Mouse (Mus musculus): ENCODE results near the gene Acox1. TPM values are rescaled to one million over a fixed set of nuclear protein-coding genes. Genes with fewer than 3 reads are reported as not detected.

The Acox1 gene
- polyA plus RNA-seq, 1 experiment from 2014 or later, result 23.6 TPM

GRCm38 (mm10) chr11:116142211-116142991, 56.4 kb downstream of the Acox1 start:
- Histone ChIP-seq H3K4me2 (ENCODE audit: low read depth, low read length) (no peak overlapping the region), H3K27me3 (ENCODE audit: control insufficient read depth, insufficient read depth, low read depth, low read length) (no peaks in the 10 kb centered on the region), H3K4me3 (ENCODE audit: low read length) (no peak overlapping the region), H3K9ac (ENCODE audit: low read length) (no peak overlapping the region), H3K9me3 (ENCODE audit: control insufficient read depth, low read length) (no peaks in the 10 kb centered on the region), H3K4me1 (replicated peaks; ENCODE audit: control insufficient read depth, insufficient read depth, low read length) (peaks cover 11% of the 10 kb centered on the region), H3K36me3 (ENCODE audit: control insufficient read depth, insufficient read depth, low read length) (peaks cover 26% of the 10 kb centered on the region), H3K27ac (ENCODE audit: low read length) (no peak overlapping the region)
- no peak for ATAC-seq (ENCODE audit: low read depth)
- WGBS, result 68% methylated on average over 10 of the region's 10 CpGs

GRCm38 (mm10) chr11:116138468-116139138, 60.2 kb downstream of the Acox1 start, which contains the start of gene Mrpl38:
Mrpl38 (minus strand) TSS chr11:116138868.
- WGBS, result under 1% methylated on average over 60 of the region's 60 CpGs
- Histone ChIP-seq H3K9me3 (ENCODE audit: control insufficient read depth, low read length) (no peaks in the 10 kb centered on the region), H3K4me2 (ENCODE audit: low read depth, low read length) (peak within 1 kb of the TSS; percentile 77), H3K4me1 (replicated peaks; ENCODE audit: control insufficient read depth, insufficient read depth, low read length) (peaks cover 7% of the 10 kb centered on the region), H3K27ac (ENCODE audit: low read length) (peak within 1 kb of the TSS; percentile 41), H3K36me3 (ENCODE audit: control insufficient read depth, insufficient read depth, low read length) (peaks cover 13% of the 10 kb centered on the region), H3K4me3 (ENCODE audit: low read length) (peak within 1 kb of the TSS; percentile 92), H3K9ac (ENCODE audit: low read length) (peak within 1 kb of the TSS; percentile 79), H3K27me3 (ENCODE audit: control insufficient read depth, insufficient read depth, low read depth, low read length) (no peaks in the 10 kb centered on the region)
- ATAC-seq (ENCODE audit: low read depth), result peak; percentile 97

- no peaks in the 10 kb centered on the region for H3K27me3 ChIP-seq (ENCODE audit: control insufficient read depth, insufficient read depth, low read depth, low read length)
- H3K9ac ChIP-seq (ENCODE audit: low read length), result peak overlapping the region; percentile 79
- H3K4me2 ChIP-seq (ENCODE audit: low read depth, low read length), result peak overlapping the region; percentile 77
- H3K9me3 ChIP-seq (ENCODE audit: control insufficient read depth, low read length), result no peaks in the 10 kb centered on the region
- H3K4me1 ChIP-seq (replicated peaks; ENCODE audit: control insufficient read depth, insufficient read depth, low read length), result peaks cover 7% of the 10 kb centered on the region
- peak; percentile 6; the same call in 1 of the 2 replicates for ATAC-seq (ENCODE audit: low read depth)
- H3K27ac ChIP-seq (ENCODE audit: low read length), result peak overlapping the region; percentile 41
- WGBS, result under 1% methylated on average over 20 of the region's 20 CpGs
- peaks cover 11% of the 10 kb centered on the region for H3K36me3 ChIP-seq (ENCODE audit: control insufficient read depth, insufficient read depth, low read length)
- peak overlapping the region; percentile 92 for H3K4me3 ChIP-seq (ENCODE audit: low read length)
These were observed 60.8 kb downstream of the Acox1 start for GRCm38 (mm10) chr11:116138096-116138467.

- H3K4me2 ChIP-seq (ENCODE audit: low read depth, low read length), result no peak overlapping the region
- WGBS, result 82% methylated on average over 10 of the region's 10 CpGs
- H3K4me1 ChIP-seq (replicated peaks; ENCODE audit: control insufficient read depth, insufficient read depth, low read length), result peaks cover 21% of the 10 kb centered on the region
- H3K27ac ChIP-seq (ENCODE audit: low read length), result no peak overlapping the region
- H3K4me3 ChIP-seq (ENCODE audit: low read length), result no peak overlapping the region
- H3K9ac ChIP-seq (ENCODE audit: low read length), result no peak overlapping the region
- no peaks in the 10 kb centered on the region for H3K9me3 ChIP-seq (ENCODE audit: control insufficient read depth, low read length)
- H3K27me3 ChIP-seq (ENCODE audit: control insufficient read depth, insufficient read depth, low read depth, low read length), result no peaks in the 10 kb centered on the region
- no peak for ATAC-seq (ENCODE audit: low read depth)
- H3K36me3 ChIP-seq (ENCODE audit: control insufficient read depth, insufficient read depth, low read length), result peaks cover 11% of the 10 kb centered on the region
These were observed 64.7 kb downstream of the Acox1 start for GRCm38 (mm10) chr11:116134171-116134570.

- Histone ChIP-seq H3K9me3 (ENCODE audit: control insufficient read depth, low read length) (no peaks in the 10 kb centered on the region), H3K4me2 (ENCODE audit: low read depth, low read length) (no peak overlapping the region), H3K36me3 (ENCODE audit: control insufficient read depth, insufficient read depth, low read length) (peaks cover 11% of the 10 kb centered on the region), H3K4me3 (ENCODE audit: low read length) (no peak overlapping the region), H3K4me1 (replicated peaks; ENCODE audit: control insufficient read depth, insufficient read depth, low read length) (peaks cover 21% of the 10 kb centered on the region), H3K27ac (ENCODE audit: low read length) (no peak overlapping the region), H3K27me3 (ENCODE audit: control insufficient read depth, insufficient read depth, low read depth, low read length) (no peaks in the 10 kb centered on the region), H3K9ac (ENCODE audit: low read length) (no peak overlapping the region)
- 75% methylated on average over 5 of the region's 5 CpGs for WGBS
- ATAC-seq (ENCODE audit: low read depth), result no peak
These were observed 65.3 kb downstream of the Acox1 start for GRCm38 (mm10) chr11:116133497-116133896.

GRCm38 (mm10) chr11:116132366-116133333, 66.2 kb downstream of the Acox1 start:
- Histone ChIP-seq H3K27ac (ENCODE audit: low read length) (no peak overlapping the region), H3K9ac (ENCODE audit: low read length) (no peak overlapping the region), H3K27me3 (ENCODE audit: control insufficient read depth, insufficient read depth, low read depth, low read length) (no peaks in the 10 kb centered on the region), H3K4me1 (replicated peaks; ENCODE audit: control insufficient read depth, insufficient read depth, low read length) (peaks cover 20% of the 10 kb centered on the region), H3K4me2 (ENCODE audit: low read depth, low read length) (no peak overlapping the region), H3K4me3 (ENCODE audit: low read length) (no peak overlapping the region), H3K36me3 (ENCODE audit: control insufficient read depth, insufficient read depth, low read length) (peaks cover 11% of the 10 kb centered on the region), H3K9me3 (ENCODE audit: control insufficient read depth, low read length) (no peaks in the 10 kb centered on the region)
- 79% methylated on average over 16 of the region's 16 CpGs for WGBS
- no peak for ATAC-seq (ENCODE audit: low read depth)

GRCm38 (mm10) chr11:116131349-116132170, 67.3 kb downstream of the Acox1 start:
- H3K27ac ChIP-seq (ENCODE audit: low read length), result peak overlapping the region; percentile 96
- no peaks in the 10 kb centered on the region for H3K27me3 ChIP-seq (ENCODE audit: control insufficient read depth, insufficient read depth, low read depth, low read length)
- peaks cover 11% of the 10 kb centered on the region for H3K36me3 ChIP-seq (ENCODE audit: control insufficient read depth, insufficient read depth, low read length)
- no peak for ATAC-seq (ENCODE audit: low read depth)
- WGBS, result 75% methylated on average over 15 of the region's 15 CpGs
- no peaks in the 10 kb centered on the region for H3K9me3 ChIP-seq (ENCODE audit: control insufficient read depth, low read length)
- H3K4me1 ChIP-seq (replicated peaks; ENCODE audit: control insufficient read depth, insufficient read depth, low read length), result peaks cover 25% of the 10 kb centered on the region
- peak overlapping the region; percentile 66 for H3K4me3 ChIP-seq (ENCODE audit: low read length)
- peak overlapping the region; percentile 79 for H3K9ac ChIP-seq (ENCODE audit: low read length)
- peak overlapping the region; percentile 61 for H3K4me2 ChIP-seq (ENCODE audit: low read depth, low read length)

GRCm38 (mm10) chr11:116130488-116131205, 68.2 kb downstream of the Acox1 start, which contains the start of gene Trim65:
Trim65 (minus strand) TSS chr11:116131128.
- Histone ChIP-seq H3K4me2 (ENCODE audit: low read depth, low read length) (peak within 1 kb of the TSS; percentile 61), H3K9me3 (ENCODE audit: control insufficient read depth, low read length) (no peaks in the 10 kb centered on the region), H3K9ac (ENCODE audit: low read length) (peak within 1 kb of the TSS; percentile 79), H3K27me3 (ENCODE audit: control insufficient read depth, insufficient read depth, low read depth, low read length) (no peaks in the 10 kb centered on the region), H3K36me3 (ENCODE audit: control insufficient read depth, insufficient read depth, low read length) (peaks cover 18% of the 10 kb centered on the region), H3K27ac (ENCODE audit: low read length) (peak within 1 kb of the TSS; percentile 96), H3K4me1 (replicated peaks; ENCODE audit: control insufficient read depth, insufficient read depth, low read length) (peaks cover 25% of the 10 kb centered on the region), H3K4me3 (ENCODE audit: low read length) (peak within 1 kb of the TSS; percentile 66)
- peak; percentile 85 for ATAC-seq (ENCODE audit: low read depth)
- under 1% methylated on average over 68 of the region's 69 CpGs for WGBS
